Mouse (Mus musculus): Measurements from ENCODE around the gene Tenm2.

- TF ChIP-seq CTCF (IDR thresholded peaks at IDR 0.05; ENCODE audit: low read depth, low read length) (no peak), POLR2A (IDR thresholded peaks at IDR 0.05; ENCODE audit: borderline replicate concordance, low read depth, low read length) (no peak)
These were observed 870.7 kb downstream of the Tenm2 start for GRCm38 (mm10) chr11:36365067-36365466.

Data from bone marrow macrophage, adult 2 months (primary cell).